Mouse (Mus musculus) bone marrow macrophage, adult 2 months (primary cell): ENCODE results near the gene Jsrp1.

Experiments
- CTCF ChIP-seq: IDR thresholded peaks from 2 replicates; pipeline ENCODE4 v1.5.1; 2012; ENCODE audit warnings: low read depth, mild to moderate bottlenecking, low read length, moderate library complexity
- POLR2A ChIP-seq: IDR thresholded peaks from 2 replicates; pipeline ENCODE4 v1.6.1; 2012; ENCODE audit warnings: mild to moderate bottlenecking, low read depth, low read length, borderline replicate concordance

- TF ChIP-seq CTCF = no peak
- TF ChIP-seq POLR2A = no peak
Measured at GRCm38 (mm10) chr10:80848571-80848970, 35.3 kb upstream of the Jsrp1 start.
